Mouse (Mus musculus) central nervous system, embryonic 18 days (tissue): ENCODE measurements around the gene Fbxo39. TPM values are rescaled to one million over a fixed set of nuclear protein-coding genes. Genes with fewer than 3 reads are reported as not detected.

Experiments
- polyA plus RNA-seq: library from polyadenylated mRNA; depleted of rRNA; stranded (reverse); fragments of >200 nt; gene quantifications from 2 replicates; pipeline ENCODE4 v1.2.3, GENCODE M21; 2012; rRNA removed

Fbxo39 gene
- polyA plus RNA-seq = not detected in 2 replicates

GRCm38 (mm10) chr11:72314151-72314895, at the start of gene Fbxo39:
Gene Fbxo39 (plus strand): TSS chr11:72314444.

GRCm38 (mm10) chr11:72266960-72267560, 47.2 kb upstream of the Fbxo39 start, which contains the start of gene Slc13a5:
Gene Slc13a5 (minus strand): TSS chr11:72267222.

GRCm38 (mm10) chr11:72301334-72301733, 12.9 kb upstream of the Fbxo39 start, which contains the start of gene Xaf1:
Gene Xaf1 (plus strand): TSS chr11:72301629.

GRCm38 (mm10) chr11:72362347-72362741, 48.1 kb downstream of the Fbxo39 start, which contains the start of gene Tekt1:
Gene Tekt1 (minus strand): TSS chr11:72362442.

Other genes starting within 250 kb of the Fbxo39 start
- 17.0 and 18.0 TPM in 2 replicates for gene Pitpnm3, start 178.7 kb upstream of the Fbxo39 start, polyA plus RNA-seq
- 5.9 and 6.8 TPM in 2 replicates for gene Gm43951, start 107.6 kb upstream of the Fbxo39 start, polyA plus RNA-seq
- 34.7 and 37.4 TPM in 2 replicates for gene 4933427D14Rik, start 107.0 kb upstream of the Fbxo39 start, polyA plus RNA-seq
- 96.2 and 97.3 TPM in 2 replicates for gene Txndc17, start 106.9 kb upstream of the Fbxo39 start, polyA plus RNA-seq
- gene Med31, start 98.9 kb upstream of the Fbxo39 start, polyA plus RNA-seq = 42.3 and 44.2 TPM in 2 replicates
- gene Slc13a5, start 47.2 kb upstream of the Fbxo39 start, polyA plus RNA-seq = 3.8 and 4.1 TPM in 2 replicates
- gene Xaf1, start 12.8 kb upstream of the Fbxo39 start, polyA plus RNA-seq = 4.1 and 6.7 TPM in 2 replicates
- gene Tekt1, start 48.0 kb downstream of the Fbxo39 start, polyA plus RNA-seq = 3.8 and 4.3 TPM in 2 replicates
- gene Smtnl2, start 97.3 kb downstream of the Fbxo39 start, polyA plus RNA-seq = 4.7 and 5.5 TPM in 2 replicates
- not detected in 2 replicates for gene Ggt6, start 121.1 kb downstream of the Fbxo39 start, polyA plus RNA-seq
- 63.5 and 64.5 TPM in 2 replicates for gene Mybbp1a, start 126.9 kb downstream of the Fbxo39 start, polyA plus RNA-seq
- gene Spns2, start 175.5 kb downstream of the Fbxo39 start, polyA plus RNA-seq = 42.7 and 57.9 TPM in 2 replicates
- 0.12 and 0.16 TPM in 2 replicates for gene Spns3, start 236.1 kb downstream of the Fbxo39 start, polyA plus RNA-seq